Mouse (Mus musculus) embryo, embryonic 9.5 days (tissue): ENCODE results near the gene Dus2.

Source experiments
- DNase-seq: peaks from one replicate; pipeline ENCODE4 v3.0.0-alpha.2; 2017; ENCODE audit errors: extremely low spot score

The Dus2 gene

GRCm38 (mm10) chr8:106046872-106047559 is 55.9 kb downstream of the Dus2 start:
- DNase-seq: no peak

DNA sequence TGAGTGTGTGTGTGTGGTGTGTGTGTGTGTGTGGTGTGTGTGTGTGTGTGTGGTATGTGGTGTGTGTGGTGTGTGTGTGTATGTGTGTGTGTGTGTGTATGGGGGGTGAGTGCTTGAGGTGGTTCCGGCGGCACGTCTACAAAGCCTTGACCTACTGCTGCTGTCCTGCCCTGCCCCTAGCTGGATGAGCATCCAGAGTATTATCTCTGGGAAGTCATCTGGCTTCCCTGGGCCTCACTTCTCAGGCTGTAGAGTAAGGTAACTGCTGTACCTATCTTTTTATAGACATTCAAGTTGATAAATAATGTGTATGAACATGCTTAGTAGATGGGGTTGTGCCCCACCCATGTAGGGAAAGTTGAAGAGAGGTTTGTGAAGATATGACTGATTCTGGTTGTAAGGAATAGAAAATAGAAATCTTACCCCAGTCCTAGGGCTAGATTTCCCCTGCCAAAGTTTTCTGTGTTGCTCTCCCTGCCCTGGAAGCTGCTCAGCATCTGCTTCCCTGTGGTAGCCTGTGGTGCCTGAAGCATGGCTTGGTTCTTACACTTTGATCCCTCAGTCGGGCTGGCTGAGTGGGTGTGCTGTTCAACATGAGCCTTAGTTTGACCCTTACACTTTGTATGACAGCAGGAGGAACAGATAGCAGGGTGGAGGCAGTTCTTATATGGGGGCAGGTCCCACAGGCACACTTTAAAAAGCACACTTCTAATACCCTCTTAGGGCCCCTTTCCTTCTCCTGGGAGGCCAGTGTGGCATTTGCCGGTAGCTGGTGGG is 56.9 kb downstream of the Dus2 start:
- no peak for DNase-seq

DNA sequence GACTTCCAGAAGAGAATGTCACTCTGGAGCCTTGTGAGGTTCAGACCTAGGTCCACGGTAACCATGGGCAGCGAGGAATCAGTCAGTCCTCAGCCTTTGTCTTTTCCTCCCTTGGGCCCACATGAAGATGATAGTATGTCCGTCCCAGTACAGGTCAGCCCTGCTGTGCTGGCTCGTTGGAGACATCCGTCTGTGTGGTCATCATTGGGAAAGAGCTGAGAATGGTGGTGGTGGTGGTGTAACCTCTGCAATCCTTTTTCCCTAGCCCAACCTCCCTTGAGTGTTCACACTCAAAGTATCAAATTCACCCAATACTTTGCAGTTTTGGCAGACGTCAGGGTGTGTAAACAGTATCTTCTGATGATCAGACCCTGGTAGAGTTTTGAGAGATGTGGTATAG is 58.7 kb downstream of the Dus2 start:
- no peak for DNase-seq

GRCm38 (mm10) chr8:106051068-106051467 is 59.9 kb downstream of the Dus2 start:
- no peak for DNase-seq

DNA sequence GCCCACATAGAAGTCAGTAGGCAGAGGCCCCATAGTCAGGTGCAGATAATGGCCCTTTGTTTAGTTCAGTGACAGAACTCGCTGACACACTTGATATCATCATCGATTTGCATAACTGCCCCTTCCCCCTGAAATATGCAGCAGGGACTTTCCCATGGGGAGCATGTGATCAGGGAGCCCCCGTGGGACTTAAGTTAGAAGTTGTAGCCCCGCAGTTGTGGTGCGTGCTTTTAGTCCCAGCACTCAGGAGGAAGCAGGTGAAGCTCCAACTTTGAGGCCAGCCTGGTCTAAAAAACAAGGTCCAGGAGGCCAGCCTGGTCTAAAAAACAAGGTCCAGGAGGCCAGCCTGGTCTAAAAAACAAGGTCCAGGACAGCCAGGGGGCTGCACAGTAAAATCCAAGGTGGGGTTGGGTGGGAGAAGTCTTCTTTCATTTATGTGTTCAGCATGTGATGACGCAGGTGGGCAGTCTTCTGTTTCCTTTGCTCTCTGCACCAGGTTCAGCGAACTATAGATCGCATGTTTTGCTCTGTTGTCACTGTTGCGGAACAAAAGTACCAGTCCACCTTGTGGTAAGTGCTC is 61.5 kb downstream of the Dus2 start:
- no peak for DNase-seq

- DNase-seq: no peak
Observed at GRCm38 (mm10) chr8:106054190-106054811, 63.2 kb downstream of the Dus2 start.

GRCm38 (mm10) chr8:106055038-106055437 is 63.9 kb downstream of the Dus2 start:
- no peak for DNase-seq

GRCm38 (mm10) chr8:106056455-106056982 is 65.4 kb downstream of the Dus2 start:
- no peak for DNase-seq

- DNase-seq: peak; percentile 95
Observed at GRCm38 (mm10) chr8:106058731-106059612, 67.8 kb downstream of the Dus2 start, which contains the start of gene Nfatc3. Gene Nfatc3, plus strand, starts transcription at chr8:106058840.

DNA sequence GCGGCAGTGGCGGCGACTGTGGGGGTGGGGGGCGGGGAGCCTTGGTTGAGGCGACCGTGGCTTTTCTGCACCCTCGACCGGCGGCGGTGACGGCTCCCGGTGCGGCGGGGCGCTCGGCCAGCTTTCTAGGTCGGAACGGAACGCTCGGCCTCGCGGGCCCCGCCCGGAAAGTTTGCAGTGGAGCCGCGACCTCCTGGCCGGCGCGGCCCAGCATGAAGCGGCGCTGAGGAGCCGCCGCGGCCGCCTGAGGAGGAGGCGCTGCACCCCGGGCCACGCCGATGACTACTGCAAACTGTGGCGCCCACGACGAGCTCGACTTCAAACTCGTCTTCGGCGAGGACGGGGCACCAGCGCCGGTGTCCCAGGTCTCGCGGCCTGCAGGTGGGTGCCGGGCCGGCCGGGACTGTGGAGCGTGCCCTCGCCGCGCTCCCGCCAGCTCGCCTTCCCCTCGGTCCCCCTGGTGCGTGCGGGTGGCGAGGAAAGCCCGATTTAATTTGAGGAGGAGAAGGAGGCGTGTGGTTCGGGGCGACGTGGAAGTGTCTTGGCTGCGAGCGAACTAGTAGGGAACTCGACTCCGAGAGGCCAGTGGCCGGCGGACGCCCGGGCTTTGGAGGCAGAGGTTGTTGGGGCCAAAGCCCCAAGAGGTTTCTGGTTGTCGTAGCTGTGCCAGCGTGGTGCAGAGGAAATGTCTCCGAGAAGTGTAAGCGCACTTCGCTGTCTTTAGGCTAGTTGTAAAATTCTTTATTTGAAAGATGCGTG is 68.7 kb downstream of the Dus2 start:
- DNase-seq: no peak

- DNase-seq: no peak
Observed at GRCm38 (mm10) chr8:106060521-106060920, 69.4 kb downstream of the Dus2 start.

DNA sequence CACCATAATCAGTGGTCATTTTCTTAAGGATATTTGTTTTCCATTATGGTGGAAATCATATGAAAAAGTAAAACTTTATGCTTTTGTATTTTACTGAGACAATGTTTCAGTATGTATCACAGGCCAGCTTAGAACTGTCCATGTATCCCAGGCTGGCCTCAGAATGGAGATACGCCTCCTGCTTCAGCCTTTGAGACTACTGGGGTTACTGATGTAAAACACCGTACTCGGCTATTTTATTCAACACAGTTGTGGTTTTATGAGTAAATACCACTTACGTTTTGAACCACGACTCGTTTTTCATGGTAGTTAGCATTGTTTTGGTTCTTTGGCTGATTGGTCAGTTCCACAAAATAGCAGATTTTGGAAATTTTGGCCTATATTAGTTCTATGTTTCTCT is 70.5 kb downstream of the Dus2 start:
- no peak for DNase-seq

- no peak for DNase-seq
Observed at GRCm38 (mm10) chr8:106063046-106063445, 71.9 kb downstream of the Dus2 start.

GRCm38 (mm10) chr8:106066721-106067120 is 75.6 kb downstream of the Dus2 start:
- DNase-seq: no peak

DNA sequence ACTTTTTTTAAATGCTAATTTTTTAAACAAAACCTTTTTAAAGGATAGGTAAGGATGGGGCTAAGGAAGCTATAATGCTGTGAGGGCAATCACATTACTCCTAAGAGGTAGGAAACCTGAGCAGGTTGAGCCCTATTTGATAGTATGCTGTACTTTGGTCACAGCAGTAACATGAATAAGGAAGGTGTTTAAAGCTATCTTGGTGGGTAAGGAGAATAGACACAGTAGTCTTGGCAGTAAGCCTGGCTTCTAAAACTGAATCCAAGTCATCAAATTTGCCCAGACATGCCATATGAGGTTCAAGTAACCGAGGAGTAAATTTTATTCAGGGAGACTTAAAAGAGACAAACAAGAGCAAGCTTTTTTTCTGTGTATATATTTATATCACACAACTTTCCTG is 78.4 kb downstream of the Dus2 start:
- no peak for DNase-seq

DNA sequence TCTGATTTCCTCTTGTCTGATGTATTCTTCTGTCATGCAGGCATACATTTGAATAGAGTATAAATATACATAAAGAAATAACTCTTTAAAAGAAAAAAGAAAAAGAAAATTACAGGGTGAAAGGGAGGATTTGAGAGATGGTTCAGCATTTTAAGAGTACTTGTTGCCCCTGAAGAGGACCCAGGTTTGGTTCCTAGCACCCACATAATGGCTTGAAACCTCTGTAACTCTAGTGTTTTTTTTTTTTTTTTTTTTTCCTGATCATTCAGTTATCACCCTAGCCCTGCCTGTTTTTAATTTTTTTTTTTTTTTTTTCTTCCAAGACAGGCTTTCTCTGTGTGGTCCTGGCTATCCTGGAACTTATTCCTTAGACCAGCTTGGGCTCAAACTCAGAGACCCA is 81.0 kb downstream of the Dus2 start:
- DNase-seq: no peak

- DNase-seq: no peak
Observed at GRCm38 (mm10) chr8:106074236-106074635, 83.1 kb downstream of the Dus2 start.

- no peak for DNase-seq
Observed at GRCm38 (mm10) chr8:106074659-106075058, 83.5 kb downstream of the Dus2 start.

DNA sequence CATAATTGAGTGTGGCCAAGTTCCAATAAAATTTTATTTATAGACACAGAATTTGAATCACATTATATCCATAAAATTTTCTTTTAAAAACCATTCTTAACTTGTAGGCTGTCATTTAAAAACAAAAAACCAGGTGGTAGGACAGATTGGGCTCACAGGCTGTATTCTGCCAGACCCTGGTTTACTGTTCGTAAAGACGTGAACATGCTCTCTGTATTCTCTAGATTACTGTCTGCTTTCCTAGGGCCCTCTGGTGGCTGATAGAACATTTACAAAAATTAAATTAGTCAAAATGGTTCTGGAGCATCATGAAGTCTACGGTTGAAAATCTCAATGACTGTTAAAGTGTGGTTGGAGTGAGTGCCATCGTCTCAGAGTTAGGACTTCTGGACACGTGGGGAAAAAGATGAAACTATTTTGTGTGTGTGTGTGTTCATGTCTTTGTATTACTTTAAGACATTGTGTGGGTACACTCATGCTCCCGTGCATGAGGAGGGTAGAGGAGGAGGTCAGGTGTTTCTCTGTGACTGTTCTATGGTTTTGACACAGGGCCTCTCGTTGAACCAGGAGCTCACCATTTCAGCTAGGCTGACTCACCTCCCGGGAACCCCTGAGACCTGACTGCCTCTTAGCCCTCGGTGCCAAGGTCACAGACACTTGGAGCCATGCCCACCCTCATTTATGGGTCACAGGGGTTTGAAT is 84.2 kb downstream of the Dus2 start:
- no peak for DNase-seq

GRCm38 (mm10) chr8:106075863-106076174 is 84.7 kb downstream of the Dus2 start:
- DNase-seq: no peak
